Mouse (Mus musculus) hindbrain, embryonic 10.5 days (tissue): ENCODE measurements around the gene Chmp4b. TPM values are rescaled to one million over a fixed set of nuclear protein-coding genes. Genes with fewer than 3 reads are reported as not detected.

Experiments used
- DNase-seq: peaks from one replicate; pipeline ENCODE4 v3.0.0-alpha.2; 2017; ENCODE audit warnings: low spot score
- H3K27ac ChIP-seq: fragments of 300-500 bp; sonication (generic); 2 replicates; pipeline ENCODE4 v1.5.1; 2016; ENCODE audit warnings: mild to moderate bottlenecking, moderate library complexity
- H3K27me3 ChIP-seq: fragments of 300-500 bp; sonication (generic); 2 replicates; pipeline ENCODE4 v1.6.1; 2016; ENCODE audit warnings: mild to moderate bottlenecking; ENCODE audit not compliant: poor library complexity, insufficient read depth, severe bottlenecking
- H3K36me3 ChIP-seq: fragments of 300-500 bp; sonication (generic); 2 replicates; pipeline ENCODE4 v1.6.1; 2016; ENCODE audit warnings: mild to moderate bottlenecking, moderate library complexity
- H3K4me1 ChIP-seq: fragments of 300-500 bp; sonication (generic); replicated peaks from 2 replicates; pipeline ENCODE4 v1.6.1; 2016; ENCODE audit warnings: mild to moderate bottlenecking
- H3K4me3 ChIP-seq: fragments of 300-500 bp; sonication (generic); 2 replicates; pipeline ENCODE4 v1.5.1; 2016; ENCODE audit warnings: mild to moderate bottlenecking, moderate library complexity
- H3K9me3 ChIP-seq: fragments of 300-500 bp; sonication (generic); 2 replicates; pipeline ENCODE4 v1.6.1; 2016; ENCODE audit warnings: mild to moderate bottlenecking, moderate library complexity
- WGBS: fragments of 180-500 bp; shearing (Covaris S2); methylation state at CpG from one replicate; pipeline ENCODE4 v1.1.7; 2016; 5-methylcytosine and 5-hydroxymethylcytosine counted together
- polyA plus RNA-seq: library from polyadenylated mRNA; unstranded; fragments of >200 nt; fragmentation: Nextera tagmentation; extraction: Ambion mirVana; gene quantifications from 2 replicates; pipeline ENCODE4 v1.2.1, GENCODE M21; 2016

Chmp4b gene
- polyA plus RNA-seq, 1 experiment from 2014 or later: 18.1 TPM

GRCm38 (mm10) chr2:154717081-154717480 is 65.6 kb downstream of the Chmp4b start:
- no peak overlapping the region for H3K4me3 ChIP-seq
- no peak overlapping the region for H3K27ac ChIP-seq
- H3K9me3 ChIP-seq: no peaks in the 10 kb centered on the region
- peaks cover 7% of the 10 kb centered on the region for H3K4me1 ChIP-seq
- DNase-seq: no peak
- H3K36me3 ChIP-seq: no peaks in the 10 kb centered on the region
- no peaks in the 10 kb centered on the region for H3K27me3 ChIP-seq

DNA sequence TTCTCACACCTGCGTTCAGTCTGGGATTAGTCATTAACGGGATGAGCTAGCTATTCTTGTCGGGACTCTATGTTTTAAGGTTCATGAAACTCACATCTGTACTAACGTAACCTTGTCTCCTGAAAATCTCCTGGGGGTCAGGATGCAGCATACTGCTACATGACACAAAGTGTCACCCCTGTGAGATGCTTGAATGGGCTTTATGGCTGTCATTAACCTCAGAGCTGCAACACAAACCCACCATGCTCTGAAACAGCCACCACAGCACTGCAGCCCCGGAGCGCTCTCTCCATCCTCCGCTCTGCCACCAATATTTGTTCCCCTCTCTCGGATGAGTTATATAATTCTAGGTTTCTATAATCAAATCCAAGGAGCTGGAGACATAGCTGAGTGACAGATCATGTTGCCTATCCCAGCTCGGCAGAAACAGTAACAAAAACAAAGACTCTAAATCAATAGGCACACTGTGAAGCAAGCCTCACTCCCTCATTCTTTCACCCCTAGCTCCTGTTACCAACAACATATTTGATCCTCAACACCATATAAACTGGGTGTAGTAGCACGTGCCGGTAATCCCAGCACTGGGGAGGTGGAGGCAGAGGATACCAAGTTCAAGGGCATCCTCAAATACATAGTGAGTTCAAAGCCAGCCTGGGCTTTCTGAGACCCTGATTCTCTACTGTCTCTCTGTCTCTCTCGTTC is 67.5 kb downstream of the Chmp4b start:
- Histone ChIP-seq H3K27me3 (no peaks in the 10 kb centered on the region), H3K36me3 (no peaks in the 10 kb centered on the region), H3K4me1 (peaks cover 8% of the 10 kb centered on the region; the same call in 1 of the 2 replicates), H3K9me3 (no peaks in the 10 kb centered on the region), H3K4me3 (no peak overlapping the region), H3K27ac (no peak overlapping the region)
- DNase-seq: no peak
- 88% methylated on average over 12 of the region's 12 CpGs for WGBS

DNA sequence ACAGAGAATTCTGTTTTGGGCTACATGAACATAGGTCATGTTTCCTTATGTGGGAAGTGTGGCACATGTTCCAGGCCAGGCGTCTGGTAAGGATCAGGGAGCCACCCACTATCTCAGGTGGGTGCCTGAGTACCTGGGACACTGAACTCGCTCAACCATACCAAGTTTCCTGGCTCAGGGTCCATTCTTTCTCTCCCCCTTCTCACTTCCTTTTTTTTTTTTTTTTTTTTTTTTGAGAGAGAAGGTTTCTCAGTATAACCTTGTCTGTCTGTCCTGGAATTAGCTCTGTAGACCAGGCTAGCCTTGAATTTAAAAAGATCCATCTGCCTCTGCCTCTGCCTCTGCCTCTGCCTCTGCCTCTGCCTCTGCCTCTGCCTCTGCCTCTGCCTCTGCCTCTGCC is 68.8 kb downstream of the Chmp4b start:
- WGBS: 78% methylated on average over 2 of the region's 2 CpGs
- Histone ChIP-seq H3K36me3 (no peaks in the 10 kb centered on the region), H3K4me3 (no peak overlapping the region), H3K9me3 (no peaks in the 10 kb centered on the region), H3K27me3 (no peaks in the 10 kb centered on the region), H3K4me1 (peaks cover 12% of the 10 kb centered on the region; the same call in 1 of the 2 replicates), H3K27ac (no peak overlapping the region)
- DNase-seq: no peak

DNA sequence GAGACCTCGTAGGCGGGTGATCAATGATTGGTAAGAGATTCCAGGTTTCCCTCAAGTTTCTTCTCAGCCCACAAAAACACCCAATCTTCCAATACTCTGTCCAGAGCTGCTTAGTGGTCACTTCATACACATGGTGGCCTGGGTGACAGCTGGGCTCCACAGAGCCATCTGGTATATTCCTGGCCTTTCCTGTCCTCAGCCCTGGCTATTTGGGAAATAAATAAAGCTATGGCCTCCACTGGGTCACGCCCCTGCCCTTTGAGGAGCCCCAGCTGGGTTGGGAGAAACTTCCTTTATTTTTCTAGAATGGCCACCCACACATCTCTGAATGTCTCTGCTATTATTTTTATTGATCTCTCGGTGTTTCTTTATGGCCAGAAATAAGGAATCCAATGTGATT is 72.0 kb downstream of the Chmp4b start:
- Histone ChIP-seq H3K4me1 (peaks cover 16% of the 10 kb centered on the region; the same call in 1 of the 2 replicates), H3K27ac (no peak overlapping the region), H3K9me3 (no peaks in the 10 kb centered on the region), H3K36me3 (no peaks in the 10 kb centered on the region), H3K4me3 (no peak overlapping the region), H3K27me3 (no peaks in the 10 kb centered on the region)
- WGBS: 81% methylated on average over 4 of the region's 4 CpGs
- no peak for DNase-seq

GRCm38 (mm10) chr2:154729737-154730136 is 78.2 kb downstream of the Chmp4b start:
- Histone ChIP-seq H3K27ac (no peak overlapping the region), H3K9me3 (no peaks in the 10 kb centered on the region), H3K4me3 (no peak overlapping the region), H3K4me1 (peaks cover 15% of the 10 kb centered on the region), H3K27me3 (no peaks in the 10 kb centered on the region), H3K36me3 (no peaks in the 10 kb centered on the region)
- WGBS: 61% methylated on average over 3 of the region's 3 CpGs
- no peak for DNase-seq

DNA sequence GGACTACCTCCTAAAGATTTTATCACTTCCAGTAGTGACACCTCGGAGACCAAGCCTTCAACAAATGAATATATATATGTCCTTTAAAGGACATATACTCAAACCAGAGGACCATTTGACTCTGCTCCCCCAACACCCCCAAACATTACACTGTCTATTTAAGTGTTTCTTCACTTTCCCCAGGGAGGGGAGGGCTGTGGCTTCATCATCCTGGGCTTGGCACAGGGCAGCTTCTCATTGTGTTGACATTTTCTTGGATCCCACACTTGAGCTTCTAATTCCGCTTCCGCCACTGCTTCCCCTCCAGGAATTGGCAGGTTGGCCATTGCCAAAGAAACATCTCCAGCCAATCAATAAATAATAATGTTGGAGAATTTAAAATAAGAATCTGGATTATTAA is 79.3 kb downstream of the Chmp4b start:
- H3K4me1 ChIP-seq: peaks cover 8% of the 10 kb centered on the region; the same call in 1 of the 2 replicates
- WGBS: 93% methylated on average over 3 of the region's 3 CpGs
- no peaks in the 10 kb centered on the region for H3K36me3 ChIP-seq
- DNase-seq: no peak
- no peaks in the 10 kb centered on the region for H3K9me3 ChIP-seq
- no peak overlapping the region for H3K27ac ChIP-seq
- H3K4me3 ChIP-seq: no peak overlapping the region
- no peaks in the 10 kb centered on the region for H3K27me3 ChIP-seq

DNA sequence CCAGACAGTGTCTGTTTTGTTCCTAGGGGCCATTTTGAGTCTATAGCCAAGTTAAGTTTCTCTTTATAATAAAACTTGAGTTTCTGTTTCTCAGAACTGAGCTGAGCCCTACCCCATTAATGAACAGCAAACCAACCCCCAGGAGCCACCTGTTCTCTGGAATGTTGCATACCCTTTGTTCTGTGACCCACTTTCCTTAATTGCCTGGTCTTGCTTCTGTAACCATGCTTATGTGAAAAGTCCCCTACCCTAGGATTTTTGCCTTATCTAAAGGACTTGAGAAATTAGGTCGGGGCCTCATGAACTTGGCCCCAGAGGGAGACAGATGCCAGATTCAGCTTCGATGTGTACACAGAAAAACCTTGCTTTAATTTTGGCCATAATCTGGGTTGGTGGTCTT is 80.4 kb downstream of the Chmp4b start:
- peaks cover 8% of the 10 kb centered on the region; the same call in 1 of the 2 replicates for H3K4me1 ChIP-seq
- H3K4me3 ChIP-seq: no peak overlapping the region
- DNase-seq: no peak
- no peaks in the 10 kb centered on the region for H3K9me3 ChIP-seq
- 80% methylated on average over 2 of the region's 2 CpGs for WGBS
- no peaks in the 10 kb centered on the region for H3K27me3 ChIP-seq
- H3K36me3 ChIP-seq: no peaks in the 10 kb centered on the region
- H3K27ac ChIP-seq: no peak overlapping the region

DNA sequence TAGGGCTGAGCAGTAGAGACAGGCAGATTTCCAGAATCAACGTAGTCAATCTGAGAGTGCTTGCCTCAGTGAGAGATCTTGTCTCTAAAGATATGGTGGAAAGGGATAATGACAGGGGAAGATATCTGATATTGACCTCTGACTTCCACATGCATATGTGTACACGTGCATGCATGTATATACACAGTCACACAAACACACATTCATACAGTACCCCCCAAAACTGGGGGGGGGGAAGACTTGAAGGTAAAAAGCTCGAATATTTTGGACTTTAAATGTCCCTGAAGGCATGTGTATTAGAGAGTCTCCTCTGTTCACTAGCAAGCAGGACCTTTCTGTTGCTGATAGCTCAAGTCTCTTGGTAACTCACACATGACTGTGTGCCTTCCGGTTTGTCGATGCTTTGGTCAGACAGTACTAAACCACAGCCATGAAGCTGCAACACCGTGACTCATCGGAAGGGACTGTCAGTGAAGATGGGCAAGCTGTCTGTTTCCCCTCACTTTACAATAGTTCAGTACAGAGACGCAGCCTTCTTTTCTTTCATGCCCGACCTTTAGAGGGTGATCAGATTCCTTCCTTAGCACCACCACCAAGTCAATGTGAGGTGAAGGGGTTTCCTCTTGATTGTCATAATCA is 81.1 kb downstream of the Chmp4b start:
- peaks cover 8% of the 10 kb centered on the region; the same call in 1 of the 2 replicates for H3K4me1 ChIP-seq
- no peaks in the 10 kb centered on the region for H3K9me3 ChIP-seq
- H3K36me3 ChIP-seq: no peaks in the 10 kb centered on the region
- no peaks in the 10 kb centered on the region for H3K27me3 ChIP-seq
- H3K4me3 ChIP-seq: no peak overlapping the region
- H3K27ac ChIP-seq: no peak overlapping the region
- 79% methylated on average over 9 of the region's 9 CpGs for WGBS
- no peak for DNase-seq

DNA sequence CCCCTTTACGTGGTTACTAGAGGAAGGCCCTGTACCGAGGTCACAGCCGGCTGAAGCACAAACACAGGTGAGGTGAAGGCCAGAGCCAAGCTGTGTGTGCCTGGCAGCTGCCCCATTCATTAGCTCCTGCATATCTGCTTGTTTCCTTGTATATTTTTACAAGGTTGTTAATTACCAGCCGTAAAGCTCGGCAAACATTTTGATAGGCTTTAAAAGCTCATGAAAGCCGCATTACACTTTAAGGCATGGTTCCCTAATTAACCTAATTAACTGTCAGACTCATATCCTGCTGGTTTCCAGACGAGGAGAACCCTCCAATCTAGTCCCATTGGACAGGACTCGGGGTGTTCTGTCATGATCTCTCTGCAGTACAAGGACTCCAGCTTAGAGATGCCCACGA is 83.5 kb downstream of the Chmp4b start:
- 77% methylated on average over 9 of the region's 9 CpGs for WGBS
- no peak overlapping the region for H3K4me3 ChIP-seq
- no peak for DNase-seq

DNA sequence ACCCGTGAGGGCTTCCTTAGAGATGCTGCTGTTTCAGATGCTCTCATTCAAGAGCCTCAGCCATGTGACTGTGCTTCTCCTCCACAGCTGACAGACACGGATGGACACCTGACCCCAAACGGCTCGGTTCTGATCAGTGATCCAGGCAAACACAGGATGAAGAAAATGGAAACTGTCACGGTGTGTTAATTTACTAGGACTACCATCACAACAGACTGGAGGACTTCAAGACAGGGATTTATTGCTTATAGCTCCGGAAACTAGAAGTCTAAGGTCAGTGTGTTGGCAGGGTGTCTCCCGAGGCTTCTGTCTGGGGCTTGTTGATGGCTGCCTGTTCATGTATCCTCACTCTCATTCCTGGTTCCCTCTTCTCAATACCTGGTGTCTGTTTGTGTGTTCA is 83.9 kb downstream of the Chmp4b start:
- H3K4me3 ChIP-seq: no peak overlapping the region
- WGBS: 70% methylated on average over 7 of the region's 7 CpGs
- no peaks in the 10 kb centered on the region; the same call in 1 of the 2 replicates for H3K27me3 ChIP-seq

More for the DNA sequence above, 83.5 kb downstream of the Chmp4b start:
- no peak overlapping the region for H3K27ac ChIP-seq
- no peaks in the 10 kb centered on the region for H3K36me3 ChIP-seq
- no peaks in the 10 kb centered on the region for H3K9me3 ChIP-seq
- H3K4me1 ChIP-seq: peaks cover 8% of the 10 kb centered on the region; the same call in 1 of the 2 replicates
- H3K27me3 ChIP-seq: no peaks in the 10 kb centered on the region; the same call in 1 of the 2 replicates

GRCm38 (mm10) chr2:154735986-154736385 is 84.5 kb downstream of the Chmp4b start:
- no peak for DNase-seq
- no peak overlapping the region for H3K4me3 ChIP-seq
- H3K27ac ChIP-seq: no peak overlapping the region
- peaks cover 8% of the 10 kb centered on the region; the same call in 1 of the 2 replicates for H3K4me1 ChIP-seq
- H3K36me3 ChIP-seq: no peaks in the 10 kb centered on the region
- 86% methylated on average over 7 of the region's 7 CpGs for WGBS
- no peaks in the 10 kb centered on the region; the same call in 1 of the 2 replicates for H3K27me3 ChIP-seq
- no peaks in the 10 kb centered on the region for H3K9me3 ChIP-seq

More for the DNA sequence above, 83.9 kb downstream of the Chmp4b start:
- no peak for DNase-seq
- peaks cover 8% of the 10 kb centered on the region; the same call in 1 of the 2 replicates for H3K4me1 ChIP-seq
- no peak overlapping the region for H3K27ac ChIP-seq
- H3K36me3 ChIP-seq: no peaks in the 10 kb centered on the region
- no peaks in the 10 kb centered on the region for H3K9me3 ChIP-seq

DNA sequence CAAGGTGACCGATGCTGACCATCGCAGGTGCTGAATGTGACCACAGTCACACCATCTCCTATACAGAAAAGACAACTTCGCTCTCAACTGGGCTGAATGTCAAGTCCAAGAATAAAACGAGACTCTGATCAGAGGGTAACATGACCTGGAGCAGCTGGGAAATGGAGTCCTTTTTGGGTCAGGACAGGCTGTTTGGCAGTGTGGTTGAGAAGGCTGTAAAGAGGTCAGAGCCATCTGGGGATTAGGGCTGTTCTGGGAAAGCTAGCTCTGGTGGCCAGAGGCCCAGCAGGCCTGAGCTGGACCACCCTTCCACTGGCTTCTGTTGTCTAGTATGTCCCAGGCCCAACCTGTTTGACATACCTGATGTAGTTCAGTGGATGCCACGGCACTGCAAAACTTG is 87.1 kb downstream of the Chmp4b start:
- no peak for DNase-seq
- peaks cover 9% of the 10 kb centered on the region for H3K4me1 ChIP-seq
- no peak overlapping the region for H3K4me3 ChIP-seq
- H3K27me3 ChIP-seq: no peaks in the 10 kb centered on the region; the same call in 1 of the 2 replicates
- WGBS: 91% methylated on average over 5 of the region's 5 CpGs
- no peak overlapping the region for H3K27ac ChIP-seq
- no peaks in the 10 kb centered on the region for H3K9me3 ChIP-seq
- no peaks in the 10 kb centered on the region for H3K36me3 ChIP-seq
